Mouse (Mus musculus) limb, embryonic 13.5 days (tissue): Measurements from ENCODE around the gene Lpin2. TPM values are rescaled to one million over a fixed set of nuclear protein-coding genes. Genes with fewer than 3 reads are reported as not detected.

ENCODE experiments used
- ATAC-seq: fragments of 200-750 bp; cut with Nextera tagmentation; 2 replicates; pipeline ENCODE4 v1.8.0; 2017; ENCODE audit warnings: low read depth, moderate number of reproducible peaks, moderate TSS enrichment; ENCODE audit not compliant: low FRiP score
- H3K27ac ChIP-seq: fragments of 300-500 bp; sonication (generic); 2 replicates; pipeline ENCODE4 v1.5.1; 2015; ENCODE audit warnings: inconsistent platforms, mild to moderate bottlenecking, moderate library complexity
- H3K27me3 ChIP-seq: fragments of 300-500 bp; sonication (generic); 2 replicates; pipeline ENCODE4 v1.6.1; 2015; ENCODE audit warnings: mild to moderate bottlenecking, inconsistent platforms
- H3K36me3 ChIP-seq: fragments of 300-500 bp; sonication (generic); 2 replicates; pipeline ENCODE4 v1.6.1; 2015; ENCODE audit warnings: inconsistent platforms, mild to moderate bottlenecking, moderate library complexity
- H3K4me1 ChIP-seq: fragments of 300-500 bp; sonication (generic); 2 replicates; pipeline ENCODE4 v1.6.1; 2015; ENCODE audit warnings: inconsistent platforms
- H3K4me2 ChIP-seq: fragments of 300-500 bp; sonication (generic); replicated peaks from 2 replicates; pipeline ENCODE4 v1.6.1; 2015; ENCODE audit warnings: inconsistent platforms, mild to moderate bottlenecking, moderate library complexity
- H3K4me3 ChIP-seq: fragments of 300-500 bp; sonication (generic); 2 replicates; pipeline ENCODE4 v1.5.1; 2015; ENCODE audit warnings: moderate library complexity, mild to moderate bottlenecking, inconsistent platforms
- H3K9ac ChIP-seq: fragments of 300-500 bp; sonication (generic); 2 replicates; pipeline ENCODE4 v1.6.1; 2015; ENCODE audit warnings: mild to moderate bottlenecking, inconsistent platforms
- H3K9me3 ChIP-seq: fragments of 300-500 bp; sonication (generic); 2 replicates; pipeline ENCODE4 v1.6.1; 2016; ENCODE audit warnings: inconsistent platforms
- WGBS: fragments of 180-500 bp; shearing (Covaris S2); methylation state at CpG from one replicate; pipeline ENCODE4 v1.1.7; 2015; 5-methylcytosine and 5-hydroxymethylcytosine counted together
- polyA plus RNA-seq: library from polyadenylated mRNA; unstranded; fragments of >200 nt; fragmentation: Nextera tagmentation; extraction: Ambion mirVana; gene quantifications from 2 replicates; pipeline ENCODE4 v1.2.1, GENCODE M21; 2015

Lpin2 gene
- polyA plus RNA-seq, 1 experiment from 2014 or later: 54.1 TPM

GRCm38 (mm10) chr17:71283237-71283636, 100.9 kb downstream of the Lpin2 start:
- Histone ChIP-seq H3K4me2 (no peak overlapping the region), H3K27ac (peak overlapping the region; percentile 22; the same call in 1 of the 2 replicates), H3K4me3 (no peak overlapping the region), H3K36me3 (no peaks in the 10 kb centered on the region), H3K9me3 (no peaks in the 10 kb centered on the region), H3K27me3 (no peaks in the 10 kb centered on the region), H3K4me1 (peaks cover 27% of the 10 kb centered on the region), H3K9ac (no peak overlapping the region)
- peak; percentile 78 for ATAC-seq
- WGBS: 73% methylated on average over 4 of the region's 4 CpGs

GRCm38 (mm10) chr17:71284890-71285289, 102.5 kb downstream of the Lpin2 start:
- Histone ChIP-seq H3K4me1 (peaks cover 32% of the 10 kb centered on the region), H3K27me3 (no peaks in the 10 kb centered on the region), H3K36me3 (no peaks in the 10 kb centered on the region), H3K9ac (no peak overlapping the region), H3K4me2 (no peak overlapping the region), H3K9me3 (no peaks in the 10 kb centered on the region), H3K27ac (no peak overlapping the region), H3K4me3 (no peak overlapping the region)
- 37% methylated on average over 6 of the region's 6 CpGs for WGBS
- ATAC-seq: no peak

- H3K27me3 ChIP-seq: no peaks in the 10 kb centered on the region
- H3K4me1 ChIP-seq: peaks cover 36% of the 10 kb centered on the region
- WGBS: 65% methylated on average over 6 of the region's 6 CpGs
- no peak overlapping the region for H3K27ac ChIP-seq
- no peaks in the 10 kb centered on the region for H3K9me3 ChIP-seq
- no peak for ATAC-seq
- H3K9ac ChIP-seq: no peak overlapping the region
- H3K4me2 ChIP-seq: no peak overlapping the region
- no peak overlapping the region for H3K4me3 ChIP-seq
- H3K36me3 ChIP-seq: no peaks in the 10 kb centered on the region
Measured at GRCm38 (mm10) chr17:71285929-71286328, 103.6 kb downstream of the Lpin2 start.

- Histone ChIP-seq H3K9ac (no peak overlapping the region), H3K27ac (no peak overlapping the region), H3K4me2 (no peak overlapping the region), H3K4me3 (no peak overlapping the region), H3K9me3 (no peaks in the 10 kb centered on the region), H3K4me1 (peaks cover 36% of the 10 kb centered on the region), H3K36me3 (no peaks in the 10 kb centered on the region), H3K27me3 (no peaks in the 10 kb centered on the region)
- WGBS: 96% methylated on average over 7 of the region's 7 CpGs
- ATAC-seq: no peak
Measured at GRCm38 (mm10) chr17:71287586-71287985, 105.2 kb downstream of the Lpin2 start.

GRCm38 (mm10) chr17:71288145-71288758, 105.9 kb downstream of the Lpin2 start:
- H3K27ac ChIP-seq: no peak overlapping the region

GRCm38 (mm10) chr17:71288808-71289548, 106.6 kb downstream of the Lpin2 start:
- no peaks in the 10 kb centered on the region for H3K27me3 ChIP-seq
- no peak overlapping the region for H3K4me2 ChIP-seq
- no peak overlapping the region for H3K27ac ChIP-seq
- H3K4me1 ChIP-seq: peaks cover 31% of the 10 kb centered on the region
- no peak overlapping the region for H3K4me3 ChIP-seq
- no peaks in the 10 kb centered on the region for H3K36me3 ChIP-seq
- WGBS: 78% methylated on average over 10 of the region's 10 CpGs
- H3K9ac ChIP-seq: no peak overlapping the region
- H3K9me3 ChIP-seq: no peaks in the 10 kb centered on the region
- no peak for ATAC-seq

More at GRCm38 (mm10) chr17:71288145-71288758, 105.9 kb downstream of the Lpin2 start:
- 83% methylated on average over 11 of the region's 11 CpGs for WGBS
- no peaks in the 10 kb centered on the region for H3K27me3 ChIP-seq
- no peak overlapping the region for H3K4me2 ChIP-seq
- no peak for ATAC-seq
- no peak overlapping the region for H3K4me3 ChIP-seq
- peaks cover 34% of the 10 kb centered on the region for H3K4me1 ChIP-seq
- no peaks in the 10 kb centered on the region for H3K36me3 ChIP-seq
- no peaks in the 10 kb centered on the region for H3K9me3 ChIP-seq
- H3K9ac ChIP-seq: no peak overlapping the region

GRCm38 (mm10) chr17:71289572-71290176, 107.3 kb downstream of the Lpin2 start:
- H3K4me3 ChIP-seq: no peak overlapping the region
- no peaks in the 10 kb centered on the region for H3K9me3 ChIP-seq
- ATAC-seq: 0 out of 2 replicates have a peak, but pooled peaks have one; percentile 30
- 79% methylated on average over 6 of the region's 6 CpGs for WGBS
- no peak overlapping the region for H3K4me2 ChIP-seq
- H3K36me3 ChIP-seq: no peaks in the 10 kb centered on the region
- H3K27ac ChIP-seq: peak overlapping the region; percentile 33; the same call in 1 of the 2 replicates
- H3K4me1 ChIP-seq: peaks cover 27% of the 10 kb centered on the region
- no peak overlapping the region for H3K9ac ChIP-seq
- H3K27me3 ChIP-seq: no peaks in the 10 kb centered on the region

- H3K27ac ChIP-seq: no peak overlapping the region
- no peak overlapping the region for H3K4me3 ChIP-seq
- H3K36me3 ChIP-seq: no peaks in the 10 kb centered on the region
- WGBS: 71% methylated on average over 7 of the region's 7 CpGs
- peaks cover 16% of the 10 kb centered on the region for H3K4me1 ChIP-seq
- H3K4me2 ChIP-seq: no peak overlapping the region
- H3K9ac ChIP-seq: no peak overlapping the region
- no peaks in the 10 kb centered on the region for H3K27me3 ChIP-seq
- no peaks in the 10 kb centered on the region for H3K9me3 ChIP-seq
- ATAC-seq: no peak
Measured at GRCm38 (mm10) chr17:71290486-71291410, 108.4 kb downstream of the Lpin2 start.

- no peak overlapping the region for H3K9ac ChIP-seq
- H3K4me1 ChIP-seq: peaks cover 9% of the 10 kb centered on the region; the same call in 1 of the 2 replicates
- no peaks in the 10 kb centered on the region for H3K27me3 ChIP-seq
- H3K4me2 ChIP-seq: no peak overlapping the region
- no peak overlapping the region for H3K4me3 ChIP-seq
- no peak overlapping the region for H3K27ac ChIP-seq
- H3K36me3 ChIP-seq: no peaks in the 10 kb centered on the region
- ATAC-seq: no peak
- no peaks in the 10 kb centered on the region for H3K9me3 ChIP-seq
- WGBS: 95% methylated on average over 6 of the region's 6 CpGs
Measured at GRCm38 (mm10) chr17:71291897-71292420, 109.6 kb downstream of the Lpin2 start.

GRCm38 (mm10) chr17:71292897-71293296, 110.5 kb downstream of the Lpin2 start:
- peaks cover 9% of the 10 kb centered on the region; the same call in 1 of the 2 replicates for H3K4me1 ChIP-seq
- H3K9me3 ChIP-seq: no peaks in the 10 kb centered on the region
- no peaks in the 10 kb centered on the region for H3K36me3 ChIP-seq
- ATAC-seq: no peak
- no peaks in the 10 kb centered on the region for H3K27me3 ChIP-seq
- no peak overlapping the region for H3K4me2 ChIP-seq
- H3K27ac ChIP-seq: no peak overlapping the region
- WGBS: 83% methylated on average over 4 of the region's 4 CpGs
- no peak overlapping the region for H3K4me3 ChIP-seq
- H3K9ac ChIP-seq: no peak overlapping the region

- Histone ChIP-seq H3K27me3 (no peaks in the 10 kb centered on the region), H3K36me3 (0 out of 2 replicates have a peak, but pooled peaks cover 4% of the 10 kb centered on the region), H3K9me3 (no peaks in the 10 kb centered on the region), H3K27ac (no peak overlapping the region), H3K4me1 (peaks cover 7% of the 10 kb centered on the region; the same call in 1 of the 2 replicates), H3K4me2 (no peak overlapping the region), H3K4me3 (no peak overlapping the region), H3K9ac (no peak overlapping the region)
- no peak for ATAC-seq
- WGBS: 87% methylated on average over 3 of the region's 3 CpGs
Measured at GRCm38 (mm10) chr17:71294570-71294969, 112.2 kb downstream of the Lpin2 start.
